In the genomic region with DNA sequence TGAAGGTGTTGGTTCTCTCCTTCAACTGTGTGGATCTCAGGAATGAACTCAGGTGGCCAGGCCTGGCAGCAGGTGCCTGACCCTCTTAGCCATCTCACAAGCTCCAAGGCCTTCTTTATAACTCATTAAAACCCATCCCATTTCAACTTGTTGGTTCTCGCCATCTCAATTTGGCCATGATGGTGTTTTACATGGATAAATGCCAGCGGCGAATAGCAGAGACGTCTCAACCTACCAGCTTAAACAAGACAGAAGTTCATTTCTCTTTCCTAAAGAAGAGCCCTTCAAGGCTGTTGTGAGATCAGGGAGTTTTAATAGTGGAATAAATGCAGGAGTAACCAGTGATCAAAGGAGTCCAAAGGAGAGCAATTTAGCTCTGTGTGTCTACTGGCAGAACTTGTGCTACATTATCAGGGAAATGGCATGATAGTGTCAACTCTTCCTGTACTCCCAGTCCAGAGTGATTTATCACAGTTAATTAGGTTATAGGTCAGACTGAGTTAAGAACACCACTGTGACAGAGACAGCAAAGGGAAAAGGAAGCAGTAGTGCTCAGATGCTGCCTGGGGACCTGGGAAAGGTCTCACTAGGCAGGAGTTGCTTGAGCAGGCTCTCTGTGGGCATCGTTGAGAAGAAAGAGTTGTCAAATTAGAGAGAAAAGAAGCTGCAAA, we compare ENCODE assay signal across 33 mouse cellular contexts. TPM values are rescaled to one million over a fixed set of nuclear protein-coding genes. Genes with fewer than 3 reads are reported as not detected.
A peak's percentile ranks its signal among the peaks of the same experiment; 100 is the strongest.
DNase-seq lines count a peak whose midpoint lies in the region; ATAC-seq and TF ChIP-seq lines count a peak whose summit lies in the region.
"Had no signal": no experiment of that assay in that cellular context is flagged by ENCODE, and none has a peak within 500 bp of the region (broad histone marks: within the 10 kb centered on the region; RNA-seq: fewer than 3 reads in every experiment).

No protein-coding gene starts in this region.

- H3K4me1 ChIP-seq in heart, embryonic 14.5 days (ENCODE audit: control insufficient read depth in 2 of 2, insufficient read depth in 2 of 2, low read length in 2 of 2) = peaks cover 0 to 7% of the 10 kb centered on the region in 2 experiments; a peak in 2 of 4 replicates
- H3K4me1 ChIP-seq in intestine, embryonic 16.5 days (ENCODE audit: control insufficient read depth, insufficient read depth, low read length) = no peaks in the 10 kb centered on the region
- H3K4me1 ChIP-seq in midbrain, postnatal 0 days (ENCODE audit: insufficient read depth, low read length) = peaks cover 7% of the 10 kb centered on the region; the same call in 1 of the 2 replicates

- peak; percentile 16 to 38 for DNase-seq in adrenal gland, adult (ENCODE audit: inconsistent age in 2 of 2, low spot score in 1 of 2)
- no peak for DNase-seq in adrenal gland, postnatal 14 days
- no peak for DNase-seq in heart, postnatal 36 days
- DNase-seq in MN1 (ENCODE audit: low spot score) = peak; percentile 32
- DNase-seq in midbrain, postnatal 0 days (ENCODE audit: low spot score) = no peak
- no peak for DNase-seq in ovary, postnatal 10 days (ENCODE audit: low spot score)
- DNase-seq: adrenal gland, adult 8-10 months; adrenal gland, postnatal 36 days; cerebellum, adult 18-20 months; cerebellum, adult 9-11 months; cerebellum, postnatal 25 days; forebrain, postnatal 0 days; gastrocnemius, adult 2 months; gastrocnemius, postnatal 14 days; heart, postnatal 4 days; kidney, adult 18-20 months; kidney, adult 9 months had no signal

- no peak overlapping the region for H3K4me3 ChIP-seq in heart, embryonic 14.5 days (ENCODE audit: control insufficient read depth in 1 of 2, insufficient read depth in 1 of 2, low read depth in 1 of 2, low read length in 2 of 2)
- no peak overlapping the region for H3K4me3 ChIP-seq in intestine, embryonic 16.5 days (ENCODE audit: low read length)
- no peak overlapping the region for H3K4me3 ChIP-seq in midbrain, postnatal 0 days (ENCODE audit: low read depth, low read length)
- H3K4me3 ChIP-seq: embryonic facial prominence, embryonic 12.5 days; embryonic facial prominence, embryonic 15.5 days; gastrocnemius, adult 2 months; heart, embryonic 10.5 days; heart, embryonic 15.5 days had no signal

- no peak overlapping the region for H3K9ac ChIP-seq in heart, embryonic 14.5 days (ENCODE audit: low read length)
- H3K9ac ChIP-seq in intestine, embryonic 16.5 days (ENCODE audit: low read depth, low read length) = no peak overlapping the region
- H3K9ac ChIP-seq in midbrain, postnatal 0 days (replicated peaks; ENCODE audit: low read length, poor library complexity, severe bottlenecking) = no peak overlapping the region
- H3K9ac ChIP-seq: embryonic facial prominence, embryonic 12.5 days; embryonic facial prominence, embryonic 15.5 days; forebrain, postnatal 0 days; heart, embryonic 15.5 days; hindbrain, embryonic 14.5 days had no signal

- H3K4me2 ChIP-seq in heart, embryonic 14.5 days (ENCODE audit: low read length) = no peak overlapping the region
- H3K4me2 ChIP-seq in intestine, embryonic 16.5 days (ENCODE audit: low read depth, low read length) = no peak overlapping the region
- H3K4me2 ChIP-seq in midbrain, postnatal 0 days (ENCODE audit: low read depth, low read length, poor library complexity, severe bottlenecking) = no peak overlapping the region
- H3K4me2 ChIP-seq: embryonic facial prominence, embryonic 12.5 days; embryonic facial prominence, embryonic 15.5 days; heart, embryonic 15.5 days; hindbrain, embryonic 14.5 days had no signal

- intact Hi-C loops in heart, postnatal 36 days (cut with DNase I) = no loop called here

- 0 out of 2 replicates have a peak, but pooled peaks have one; percentile 31 for ATAC-seq in heart, embryonic 14.5 days (ENCODE audit: insufficient number of reproducible peaks, insufficient read depth, low FRiP score, low read depth)
- peak; percentile 69 for ATAC-seq in intestine, embryonic 16.5 days
- ATAC-seq in midbrain, postnatal 0 days (ENCODE audit: low FRiP score) = no peak
- ATAC-seq: forebrain, embryonic 14.5 days; forebrain, postnatal 0 days; hindbrain, postnatal 0 days; inflammation-experienced regulatory T-cells, adult 6 months had no signal

- no peak overlapping the region for H3K27ac ChIP-seq in heart, embryonic 14.5 days (replicated peaks in 1 of 2; ENCODE audit: control insufficient read depth in 1 of 2, insufficient read depth in 1 of 2, low read depth in 2 of 2, low read length in 2 of 2)
- no peak overlapping the region for H3K27ac ChIP-seq in intestine, embryonic 16.5 days (ENCODE audit: low read length)
- no peak overlapping the region for H3K27ac ChIP-seq in midbrain, postnatal 0 days (ENCODE audit: low read depth, low read length)
- H3K27ac ChIP-seq: embryonic facial prominence, embryonic 12.5 days; embryonic facial prominence, embryonic 15.5 days; gastrocnemius, adult 2 months; heart, embryonic 10.5 days; heart, embryonic 15.5 days; hindbrain, embryonic 14.5 days; hindbrain, postnatal 0 days had no signal

- TF ChIP-seq CTCF in midbrain, postnatal 0 days (IDR thresholded peaks at IDR 0.05) = no peak

- no peaks in the 10 kb centered on the region for H3K36me3 ChIP-seq in heart, embryonic 14.5 days (ENCODE audit: control insufficient read depth, insufficient read depth, low read length)
- H3K36me3 ChIP-seq in intestine, embryonic 16.5 days (ENCODE audit: control insufficient read depth, insufficient read depth, low read length) = no peaks in the 10 kb centered on the region
- H3K36me3 ChIP-seq in midbrain, postnatal 0 days (ENCODE audit: insufficient read depth, low read length) = no peaks in the 10 kb centered on the region
- H3K36me3 ChIP-seq: embryonic facial prominence, embryonic 12.5 days; embryonic facial prominence, embryonic 15.5 days; G1E; heart, embryonic 10.5 days; heart, embryonic 15.5 days had no signal

- H3K27me3 ChIP-seq in heart, embryonic 14.5 days (ENCODE audit: control insufficient read depth, insufficient read depth, low read length) = peaks cover 4% of the 10 kb centered on the region; the same call in 1 of the 2 replicates
- no peaks in the 10 kb centered on the region for H3K27me3 ChIP-seq in intestine, embryonic 16.5 days (replicated peaks; ENCODE audit: control insufficient read depth, insufficient read depth, low read length)
- H3K27me3 ChIP-seq in midbrain, postnatal 0 days (ENCODE audit: insufficient read depth, low read length) = no peaks in the 10 kb centered on the region
- H3K27me3 ChIP-seq: embryonic facial prominence, embryonic 12.5 days; embryonic facial prominence, embryonic 15.5 days had no signal

- WGBS in heart, embryonic 14.5 days = 68% methylated on average over 5 of the region's 5 CpGs
- WGBS in intestine, embryonic 16.5 days = 84% methylated on average over 5 of the region's 5 CpGs
- WGBS in midbrain, postnatal 0 days = 85% methylated on average over 5 of the region's 5 CpGs

- H3K9me3 ChIP-seq in heart, embryonic 14.5 days (ENCODE audit: control insufficient read depth, low read length) = no peaks in the 10 kb centered on the region
- H3K9me3 ChIP-seq in intestine, embryonic 16.5 days (ENCODE audit: control insufficient read depth, low read length) = no peaks in the 10 kb centered on the region
- no peaks in the 10 kb centered on the region for H3K9me3 ChIP-seq in midbrain, postnatal 0 days (ENCODE audit: low read length)
- H3K9me3 ChIP-seq: embryonic facial prominence, embryonic 12.5 days; embryonic facial prominence, embryonic 15.5 days; G1E; heart, embryonic 10.5 days; heart, embryonic 15.5 days had no signal

RNA-seq across cellular contexts. Expression of a gene that starts 23.8 kb away (rescaled TPM):
- 4.0 and 6.0 TPM in 2 replicates for total RNA-seq in adrenal gland, postnatal 14 days (2021)
- 0.12 and 0.38 TPM in 2 replicates for polyA plus RNA-seq in heart, embryonic 14.5 days (2014; fragmentation: Nextera tagmentation; extraction: Ambion mirVana)
- under 1 TPM; 0.41 to 0.56 TPM for total RNA-seq in heart, postnatal 36 days (2021)
- polyA plus RNA-seq in intestine, embryonic 16.5 days (2015; fragmentation: Nextera tagmentation; extraction: Ambion mirVana) = 0.07 TPM in 1 of 2 replicates, not detected in the other
- total RNA-seq in midbrain, postnatal 0 days (2014; rRNA removed) = 0.28 and 0.93 TPM in 2 replicates
- 0.86 and 0.99 TPM in 2 replicates for polyA plus RNA-seq in midbrain, postnatal 0 days (2015; fragmentation: Nextera tagmentation; extraction: Ambion mirVana)
- total RNA-seq: G1E had no signal
- polyA plus RNA-seq: G1E; heart, embryonic 10.5 days; inflammation-experienced regulatory T-cells, adult 6 months had no signal

RNA-seq across cellular contexts. Expression of a gene that starts 23.9 kb away (rescaled TPM):
- 0.26 TPM in 2 replicates for total RNA-seq in adrenal gland, postnatal 14 days (2021)
- not detected in 2 replicates for polyA plus RNA-seq in heart, embryonic 14.5 days (2014; fragmentation: Nextera tagmentation; extraction: Ambion mirVana)
- under 1 TPM; 0.24 to 0.53 TPM for total RNA-seq in heart, postnatal 36 days (2021)
- polyA plus RNA-seq in intestine, embryonic 16.5 days (2015; fragmentation: Nextera tagmentation; extraction: Ambion mirVana) = 0.04 TPM in 1 of 2 replicates, not detected in the other
- 0.09 and 0.16 TPM in 2 replicates for total RNA-seq in midbrain, postnatal 0 days (2014; rRNA removed)
- polyA plus RNA-seq in midbrain, postnatal 0 days (2015; fragmentation: Nextera tagmentation; extraction: Ambion mirVana) = 0.27 TPM in 2 replicates
- total RNA-seq: adrenal gland, postnatal 36 days; common myeloid progenitor, adult 5-6 weeks; G1E; gastrocnemius, postnatal 4 days; heart, postnatal 4 days had no signal
- polyA plus RNA-seq: embryonic facial prominence, embryonic 12.5 days; embryonic facial prominence, embryonic 15.5 days; forebrain, embryonic 11.5 days; frontal cortex, adult 2 months; G1E; heart, embryonic 10.5 days; hindbrain, embryonic 11.5 days; hindbrain, embryonic 14.5 days; inflammation-experienced regulatory T-cells, adult 6 months had no signal

RNA-seq across cellular contexts. Expression of a gene that starts 34.1 kb away (rescaled TPM):
- 42.6 and 57.0 TPM in 2 replicates for total RNA-seq in adrenal gland, postnatal 14 days (2021)
- 11.6 and 15.3 TPM in 2 replicates for polyA plus RNA-seq in heart, embryonic 14.5 days (2014; fragmentation: Nextera tagmentation; extraction: Ambion mirVana)
- 10 to 100 TPM; 43.3 to 45.7 TPM for total RNA-seq in heart, postnatal 36 days (2021)
- polyA plus RNA-seq in intestine, embryonic 16.5 days (2015; fragmentation: Nextera tagmentation; extraction: Ambion mirVana) = 41.9 and 42.3 TPM in 2 replicates
- 75.0 and 82.8 TPM in 2 replicates for total RNA-seq in midbrain, postnatal 0 days (2014; rRNA removed)
- 159 and 164 TPM in 2 replicates for polyA plus RNA-seq in midbrain, postnatal 0 days (2015; fragmentation: Nextera tagmentation; extraction: Ambion mirVana)
- total RNA-seq: common myeloid progenitor, adult 5-6 weeks; G1E had no signal
- polyA plus RNA-seq: G1E had no signal

RNA-seq across cellular contexts. Expression of a gene that starts 59.5 kb away (rescaled TPM):
- total RNA-seq in adrenal gland, postnatal 14 days (2021) = 16.0 and 18.1 TPM in 2 replicates
- 21.8 and 24.5 TPM in 2 replicates for polyA plus RNA-seq in heart, embryonic 14.5 days (2014; fragmentation: Nextera tagmentation; extraction: Ambion mirVana)
- 10 to 100 TPM; 14.5 to 14.9 TPM for total RNA-seq in heart, postnatal 36 days (2021)
- 17.5 and 18.5 TPM in 2 replicates for polyA plus RNA-seq in intestine, embryonic 16.5 days (2015; fragmentation: Nextera tagmentation; extraction: Ambion mirVana)
- 32.9 and 47.2 TPM in 2 replicates for total RNA-seq in midbrain, postnatal 0 days (2014; rRNA removed)
- polyA plus RNA-seq in midbrain, postnatal 0 days (2015; fragmentation: Nextera tagmentation; extraction: Ambion mirVana) = 27.3 and 27.9 TPM in 2 replicates

Comparison
In these comparisons a context has a peak if more than half of its experiments do, and no peak if none do; other contexts are left out.
1. DNase-seq: peak in adrenal gland, adult (2 of 2) and MN1 (single experiment); none in adrenal gland, postnatal 14 days (single experiment), heart, postnatal 36 days (0 of 2), midbrain, postnatal 0 days (single experiment) and ovary, postnatal 10 days (single experiment).